Comparison of ENCODE assay signal across 8 mouse cellular contexts in genomic region chr4:133129391-133129790, GRCm38 (mm10). TPM values are rescaled to one million over a fixed set of nuclear protein-coding genes. Genes with fewer than 3 reads are reported as not detected.
DNase-seq lines count a peak whose midpoint lies in the region; ATAC-seq and TF ChIP-seq lines count a peak whose summit lies in the region.

No protein-coding gene starts in this region.

- intact Hi-C loops in heart, postnatal 10 days (cut with DNase I): no loop called here

- no peak for DNase-seq in heart, postnatal 10 days
- DNase-seq in R1 (ENCODE audit: low read depth, low spot score): peak; percentile 40
- DNase-seq in lung, postnatal 0 days (ENCODE audit: low spot score): no peak
- DNase-seq in urinary bladder, adult 2 months (ENCODE audit: low spot score): no peak
- no peak for DNase-seq in adrenal gland, postnatal 4 days (ENCODE audit: low spot score in 2 of 2)
- no peak for DNase-seq in cerebellum, postnatal 36 days

- no peaks in the 10 kb centered on the region for H3K36me3 ChIP-seq in heart, embryonic 11.5 days (ENCODE audit: control insufficient read depth, insufficient read depth, low read length)
- H3K36me3 ChIP-seq in heart, embryonic 16.5 days (ENCODE audit: control insufficient read depth, insufficient read depth): 0 out of 2 replicates have a peak, but pooled peaks cover 2% of the 10 kb centered on the region
- H3K36me3 ChIP-seq in lung, postnatal 0 days (ENCODE audit: insufficient read depth, low read length): no peaks in the 10 kb centered on the region

- peak overlapping the region; percentile 93 for H3K4me2 ChIP-seq in heart, embryonic 11.5 days
- peak overlapping the region; percentile 73 for H3K4me2 ChIP-seq in heart, embryonic 16.5 days (ENCODE audit: low read depth, low read length)
- peak overlapping the region; percentile 53 for H3K4me2 ChIP-seq in lung, postnatal 0 days (replicated peaks; ENCODE audit: low read depth, low read length)

- peak overlapping the region; percentile 73 for H3K9ac ChIP-seq in heart, embryonic 11.5 days (ENCODE audit: low read depth, low read length)
- H3K9ac ChIP-seq in heart, embryonic 16.5 days (ENCODE audit: low read length): peak overlapping the region; percentile 74
- peak overlapping the region; percentile 98; the same call in 1 of the 2 replicates for H3K9ac ChIP-seq in lung, postnatal 0 days (replicated peaks; ENCODE audit: low read depth)

- H3K4me3 ChIP-seq in heart, embryonic 11.5 days (ENCODE audit: low read depth, low read length): peak overlapping the region; percentile 99
- H3K4me3 ChIP-seq in heart, embryonic 16.5 days (ENCODE audit: low read length): peak overlapping the region; percentile 91
- H3K4me3 ChIP-seq in lung, postnatal 0 days (ENCODE audit: low read depth, low read length): peak overlapping the region; percentile 91

- H3K4me1 ChIP-seq in heart, embryonic 11.5 days (ENCODE audit: control insufficient read depth, insufficient read depth, low read length): peaks cover 19% of the 10 kb centered on the region; the same call in 1 of the 2 replicates
- peaks cover 17% of the 10 kb centered on the region for H3K4me1 ChIP-seq in heart, embryonic 16.5 days (ENCODE audit: control insufficient read depth, insufficient read depth, low read length)
- H3K4me1 ChIP-seq in lung, postnatal 0 days (ENCODE audit: insufficient read depth, low read depth, low read length): no peaks in the 10 kb centered on the region; the same call in 1 of the 2 replicates

- no peaks in the 10 kb centered on the region for H3K27me3 ChIP-seq in heart, embryonic 11.5 days (ENCODE audit: control insufficient read depth, insufficient read depth, low read length)
- no peaks in the 10 kb centered on the region for H3K27me3 ChIP-seq in heart, embryonic 16.5 days (ENCODE audit: control insufficient read depth, insufficient read depth, low read length)
- no peaks in the 10 kb centered on the region for H3K27me3 ChIP-seq in lung, postnatal 0 days (replicated peaks; ENCODE audit: insufficient read depth, low read length)

- WGBS in heart, embryonic 11.5 days (ENCODE audit: insufficient replicate concordance): 55% methylated on average over 11 of the region's 11 CpGs
- 56% methylated on average over 11 of the region's 11 CpGs for WGBS in heart, embryonic 16.5 days
- WGBS in lung, postnatal 0 days: 33% methylated on average over 11 of the region's 11 CpGs

- no peak for TF ChIP-seq EP300 in lung, postnatal 0 days (IDR thresholded peaks at IDR 0.05)

- no peak for ATAC-seq in heart, embryonic 11.5 days (replicated peaks; ENCODE audit: insufficient number of reproducible peaks, low FRiP score, low TSS enrichment)
- ATAC-seq in heart, embryonic 16.5 days (replicated peaks; ENCODE audit: extremely low read depth, insufficient read depth, low FRiP score): no peak
- no peak for ATAC-seq in lung, postnatal 0 days

- TF ChIP-seq CTCF in lung, postnatal 0 days (IDR thresholded peaks at IDR 0.05): no peak

- no peaks in the 10 kb centered on the region for H3K9me3 ChIP-seq in heart, embryonic 11.5 days (replicated peaks; ENCODE audit: control insufficient read depth, low read length)
- 0 out of 2 replicates have a peak, but pooled peaks cover 3% of the 10 kb centered on the region for H3K9me3 ChIP-seq in heart, embryonic 16.5 days (replicated peaks; ENCODE audit: control insufficient read depth, low read length)
- no peaks in the 10 kb centered on the region for H3K9me3 ChIP-seq in lung, postnatal 0 days (ENCODE audit: low read length)

- H3K27ac ChIP-seq in heart, embryonic 11.5 days (ENCODE audit: low read depth, low read length): peak overlapping the region; percentile 91
- H3K27ac ChIP-seq in heart, embryonic 16.5 days (ENCODE audit: low read length): peak overlapping the region; percentile 82
- H3K27ac ChIP-seq in lung, postnatal 0 days (ENCODE audit: low read length): peak overlapping the region; percentile 91

RNA-seq across cellular contexts. Expression of gene Wasf2, which starts 0.9 kb away (rescaled TPM):
- polyA plus RNA-seq in heart, embryonic 11.5 days (2014; fragmentation: Nextera tagmentation; extraction: Ambion mirVana): 37.3 and 55.8 TPM in 2 replicates
- 100 to 1,000 TPM; 134 to 164 TPM for total RNA-seq in heart, postnatal 10 days (2021)
- 45.0 and 66.3 TPM in 2 replicates for polyA plus RNA-seq in heart, embryonic 16.5 days (2015; fragmentation: Nextera tagmentation; extraction: Ambion mirVana)
- 149 and 153 TPM in 2 replicates for polyA plus RNA-seq in lung, postnatal 0 days (2015; fragmentation: Nextera tagmentation; extraction: Ambion mirVana)
- polyA plus RNA-seq in urinary bladder, adult 2 months (2012; rRNA removed): 44.4 and 59.3 TPM in 2 replicates
- 100 to 1,000 TPM; 155 to 157 TPM for total RNA-seq in adrenal gland, postnatal 4 days (2021)
